Mouse (Mus musculus) liver, embryonic 14.5 days (tissue): Measurements from ENCODE around the gene Marcksl1.

Experiments used
- CTCF ChIP-seq: IDR thresholded peaks from 2 replicates; pipeline ENCODE4 v1.5.1; 2016; ENCODE audit warnings: antibody characterized with exemption, low read depth, control low read depth
- EP300 ChIP-seq: IDR thresholded peaks from 2 replicates; pipeline ENCODE4 v1.6.1; 2016; ENCODE audit warnings: antibody characterized with exemption, low read depth

- TF ChIP-seq CTCF (no peak), EP300 (no peak)
Measured at GRCm38 (mm10) chr4:129500017-129500416, 13.4 kb upstream of the Marcksl1 start.
